Mouse (Mus musculus) CD4-positive helper T cell, adult 2 months (primary cell): ENCODE measurements at regions not wholly inside any gene's neighbourhood (a gene's known extent, or its start where the extent isn't known, plus 50 kb on each side); places are given as distances from the start of the nearest gene placed in this dataset.

ENCODE experiments used
- DNase-seq: peaks from one replicate; pipeline ENCODE4 v3.0.0-alpha.2; 2012; ENCODE audit warnings: low read depth, missing footprints, low spot score

DNA sequence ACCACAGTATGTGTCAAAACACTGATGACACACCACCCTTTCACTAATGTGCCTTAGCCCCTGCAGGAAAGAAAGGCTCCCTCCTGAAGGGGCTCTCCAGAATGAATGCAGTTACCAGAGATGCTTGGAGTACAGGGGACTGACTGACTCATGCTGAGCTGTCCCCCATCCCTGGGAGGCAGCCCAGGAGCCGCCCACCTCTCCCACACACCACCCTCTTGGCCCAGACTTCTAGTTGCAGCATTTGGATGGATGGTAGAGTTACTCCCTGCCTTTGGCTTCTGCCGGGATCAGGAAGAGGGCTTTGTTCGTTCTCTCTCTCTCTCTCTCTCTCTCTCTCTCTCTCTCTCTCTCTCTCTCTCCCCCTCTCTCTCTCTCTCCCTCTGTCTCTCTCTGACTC lies 53.4 kb upstream of the Jun start:
- peak; percentile 12 for DNase-seq

DNA sequence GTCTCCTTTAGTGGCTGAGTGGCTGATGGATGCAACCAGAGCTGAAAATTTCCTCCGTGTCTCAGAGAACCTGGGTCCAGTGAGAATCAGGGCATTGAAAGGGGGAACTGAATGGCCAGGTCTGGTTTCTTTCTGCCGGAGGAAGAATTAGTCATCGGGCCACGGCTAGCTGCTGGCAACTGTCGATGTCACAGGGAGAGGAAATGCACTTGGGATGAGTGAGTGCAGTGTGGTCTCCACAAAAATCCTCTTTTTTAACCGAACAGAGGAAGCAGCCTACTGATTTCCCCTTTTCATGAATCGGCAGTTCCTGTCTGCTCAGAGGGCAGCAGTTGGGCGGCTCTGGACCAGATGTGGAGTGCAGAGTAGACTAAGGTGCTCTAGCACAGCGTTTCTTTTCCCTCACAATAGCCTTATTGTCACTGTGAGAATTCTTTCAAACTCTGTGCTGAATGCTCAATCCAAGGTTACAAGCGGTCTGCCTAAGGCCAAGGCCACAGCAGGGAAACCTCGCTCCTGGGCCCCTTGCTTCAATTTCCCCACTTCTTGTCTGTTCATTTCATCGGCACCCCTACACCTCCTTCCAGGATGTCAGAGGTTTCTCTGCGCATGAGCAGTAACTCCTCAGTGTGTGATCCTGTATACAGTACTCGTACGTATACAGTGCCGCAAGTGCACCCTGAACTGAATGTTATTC lies 54.1 kb upstream of the Jun start:
- peak; percentile 77 for DNase-seq

- peak; percentile 32 for DNase-seq
These were observed 55.1 kb upstream of the Jun start for GRCm38 (mm10) chr4:95106881-95107665.

DNA sequence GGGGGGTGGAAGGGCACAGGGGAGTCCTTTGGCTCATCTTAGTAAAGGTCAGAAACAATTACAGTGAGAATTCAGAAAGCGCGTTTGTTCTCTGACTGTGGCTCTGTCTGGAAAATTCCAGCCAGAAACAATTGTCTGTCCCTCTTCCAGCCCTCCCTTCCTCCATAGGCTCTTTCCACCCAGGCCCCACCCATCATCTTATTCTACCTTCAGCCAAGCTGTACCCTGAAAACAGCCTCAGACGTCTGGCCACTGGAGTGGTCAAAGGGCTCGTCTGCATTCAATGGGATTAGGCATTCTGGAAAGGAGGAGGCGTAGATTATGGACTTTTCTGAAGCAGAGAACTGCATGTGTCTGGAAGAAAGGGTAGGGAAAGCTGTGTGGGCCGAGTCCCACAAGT lies 56.8 kb upstream of the Jun start:
- DNase-seq, result no peak

GRCm38 (mm10) chr4:95110828-95111227 lies 58.8 kb upstream of the Jun start:
- no peak for DNase-seq

- peak; percentile 20 for DNase-seq
These were observed 65.2 kb upstream of the Jun start for GRCm38 (mm10) chr4:95117158-95117681.

DNA sequence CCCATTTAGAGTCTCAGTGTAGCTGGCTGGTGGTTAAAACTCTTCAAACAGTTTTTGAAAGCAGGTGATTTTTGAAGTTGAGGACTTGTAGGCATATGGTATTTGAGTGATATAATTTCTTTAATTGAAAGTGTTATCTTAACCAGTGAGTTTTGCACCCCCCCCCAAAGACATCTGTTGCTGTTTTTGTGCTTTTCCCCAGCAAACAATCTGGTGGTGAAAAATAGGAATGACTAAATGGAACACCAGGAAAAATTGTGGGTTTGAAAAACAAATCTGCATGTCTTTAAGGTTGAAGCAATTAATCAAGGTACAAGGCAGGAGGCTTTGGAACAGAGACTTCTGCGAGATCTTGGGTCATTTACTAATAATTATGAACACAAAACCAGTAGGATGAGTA lies 68.9 kb upstream of the Jun start:
- no peak for DNase-seq

- DNase-seq, result no peak
These were observed 73.3 kb upstream of the Jun start for GRCm38 (mm10) chr4:95125346-95125745.

DNA sequence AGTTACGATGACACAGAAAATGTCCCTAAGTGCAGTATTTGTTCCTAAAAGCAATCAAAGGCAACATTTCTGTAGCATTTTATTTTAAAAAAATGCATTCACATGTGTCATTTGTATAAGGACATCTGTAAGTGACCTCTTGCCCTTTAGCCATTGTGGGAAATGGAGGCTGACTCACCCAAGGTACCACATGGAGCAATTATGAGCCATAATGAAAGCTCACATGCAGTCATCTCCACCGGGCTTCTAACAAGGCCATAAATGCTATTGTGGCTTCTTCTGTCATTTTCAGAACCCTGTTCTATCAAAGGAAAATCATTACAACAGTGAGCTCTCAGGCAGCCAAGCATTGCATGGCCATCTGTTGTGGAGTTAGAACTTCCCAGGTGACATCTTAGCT lies 75.9 kb upstream of the Jun start:
- no peak for DNase-seq

DNA sequence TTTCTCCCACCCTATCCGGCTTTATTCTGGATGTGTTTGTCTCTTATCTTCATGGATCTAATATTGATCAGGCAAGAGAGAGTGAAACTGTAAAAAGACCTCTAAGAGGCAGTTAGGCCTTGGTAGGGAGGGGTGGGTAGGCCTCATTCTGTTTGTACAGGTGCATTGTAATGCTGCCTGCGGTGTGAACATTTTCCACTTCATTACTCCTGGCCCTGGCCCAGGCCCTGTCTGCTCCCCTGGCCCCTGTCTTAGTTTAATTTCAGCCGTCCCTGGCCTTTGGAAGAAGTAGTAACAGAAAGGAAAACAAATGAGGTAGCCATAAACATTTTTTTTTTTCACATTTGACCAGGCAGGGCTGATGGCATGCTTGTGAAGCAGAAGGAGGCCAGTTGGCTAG lies 81.8 kb upstream of the Jun start:
- no peak for DNase-seq

- no peak for DNase-seq
These were observed 82.6 kb upstream of the Jun start for GRCm38 (mm10) chr4:95134611-95135010.

DNA sequence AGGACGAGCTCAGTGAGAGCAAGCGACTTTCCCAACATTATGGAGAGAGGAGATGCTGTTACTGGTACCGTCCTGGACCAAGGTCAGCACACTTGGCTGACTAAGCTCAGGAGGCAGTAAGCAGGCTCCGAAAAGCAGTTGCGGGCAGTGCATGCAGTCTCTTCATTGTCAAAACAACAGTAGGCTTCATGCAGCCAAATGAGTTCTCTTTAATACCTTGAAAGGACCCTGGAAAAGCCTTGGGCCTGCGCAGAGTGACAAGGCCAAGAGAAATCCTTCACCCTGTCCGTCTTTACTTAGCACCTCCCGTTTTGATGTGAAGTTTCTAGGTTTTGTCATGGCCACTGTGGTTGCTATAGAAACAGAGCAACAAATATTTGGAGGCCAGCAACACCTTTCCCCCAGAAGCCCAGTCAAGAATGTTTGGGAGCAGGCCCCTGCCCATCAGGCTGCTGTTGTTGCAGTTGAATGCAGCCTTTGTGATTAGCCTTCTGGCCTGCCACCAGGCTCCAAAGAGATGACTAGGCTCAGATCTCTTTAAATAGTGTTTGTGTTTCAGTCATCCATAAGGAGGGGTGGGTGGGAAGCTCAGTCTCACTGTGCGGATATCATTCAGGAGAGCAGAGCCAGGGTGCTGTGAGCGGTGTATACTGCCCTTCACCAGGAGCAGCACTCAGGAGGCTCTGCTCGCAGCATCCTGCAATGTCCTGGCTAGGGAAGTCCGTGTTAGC lies 85.6 kb upstream of the Jun start:
- no peak for DNase-seq

DNA sequence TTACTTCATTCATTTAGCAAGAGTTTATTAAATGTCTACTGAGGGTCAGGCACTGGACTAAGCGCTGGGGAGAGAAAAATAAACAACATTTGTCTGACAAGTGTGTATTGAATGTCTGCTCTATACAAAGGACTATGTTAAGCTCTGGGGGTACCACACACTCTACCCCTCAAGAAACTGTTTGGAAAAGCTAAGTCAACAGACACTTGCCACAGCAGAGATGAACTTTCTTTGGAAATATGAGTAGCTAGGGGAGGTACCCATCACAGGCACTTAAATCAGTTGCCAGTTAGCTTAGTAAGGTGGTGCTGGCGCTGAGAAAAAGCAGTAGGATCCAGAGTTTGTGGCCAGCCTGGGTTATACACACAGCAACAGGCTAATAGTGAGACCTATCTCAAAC lies 86.7 kb upstream of the Jun start:
- no peak for DNase-seq

- no peak for DNase-seq
These were observed 89.2 kb upstream of the Jun start for GRCm38 (mm10) chr4:95141253-95141652.

DNA sequence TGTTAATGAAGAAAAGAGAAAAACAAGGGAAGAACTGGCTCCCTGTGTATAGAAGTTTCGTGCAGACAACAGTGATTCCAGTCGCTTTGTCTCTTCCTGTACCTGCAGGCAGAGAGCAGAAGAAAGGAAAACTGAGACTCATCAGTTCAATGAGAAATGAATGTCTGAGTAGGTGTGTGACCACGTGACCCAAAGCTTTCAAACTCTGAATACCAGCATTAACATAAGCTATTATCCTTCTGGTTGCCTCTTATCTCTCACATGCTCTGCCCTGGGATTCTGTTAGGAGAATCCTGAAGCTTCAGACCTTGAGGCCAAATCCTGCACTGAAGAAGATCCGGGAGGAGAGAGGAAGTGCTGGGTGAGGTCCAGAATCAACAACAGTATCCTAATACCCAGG lies 91.1 kb upstream of the Jun start:
- no peak for DNase-seq

GRCm38 (mm10) chr4:95143668-95144067 lies 91.6 kb upstream of the Jun start:
- no peak for DNase-seq

- DNase-seq, result no peak
These were observed 92.4 kb upstream of the Jun start for GRCm38 (mm10) chr4:95144440-95144839.

DNA sequence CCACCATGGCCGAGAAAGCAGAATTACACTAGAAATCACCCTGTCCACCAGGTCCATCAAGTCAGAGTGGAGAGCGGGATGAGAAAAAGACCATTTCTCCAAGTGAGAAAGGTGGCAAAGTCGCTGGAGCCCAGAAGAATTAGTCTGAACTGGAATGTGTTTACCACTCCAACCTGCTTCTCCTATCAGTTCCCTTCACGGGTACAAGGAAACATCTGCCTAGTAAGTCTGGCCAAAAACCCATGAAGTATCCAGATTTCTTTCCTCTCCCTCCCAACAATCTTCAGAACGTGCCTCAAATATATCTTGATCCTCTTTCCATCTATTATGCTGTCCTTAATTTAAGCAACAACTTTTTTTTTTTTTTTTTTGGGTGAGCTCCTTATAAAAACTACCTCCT lies 94.2 kb upstream of the Jun start:
- no peak for DNase-seq

DNA sequence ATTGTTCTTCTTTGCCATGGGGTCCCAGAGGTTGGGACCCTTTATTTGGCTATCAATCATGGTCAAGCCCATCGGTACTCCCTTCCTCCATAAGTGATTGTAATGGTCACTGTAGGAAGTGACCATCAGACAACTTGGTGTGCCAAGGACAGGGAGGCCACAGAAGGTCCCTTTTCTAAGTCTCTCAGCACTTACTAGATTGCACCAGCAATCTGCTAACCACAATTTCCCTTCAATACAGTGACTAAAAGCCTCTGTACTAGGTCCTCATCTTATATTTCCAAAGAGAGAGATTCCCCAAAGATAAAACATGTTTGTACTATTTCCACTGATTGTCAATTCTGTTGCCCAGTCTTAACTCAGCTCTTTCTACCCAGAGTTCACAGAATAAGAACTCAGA lies 96.6 kb upstream of the Jun start:
- DNase-seq, result no peak

DNA sequence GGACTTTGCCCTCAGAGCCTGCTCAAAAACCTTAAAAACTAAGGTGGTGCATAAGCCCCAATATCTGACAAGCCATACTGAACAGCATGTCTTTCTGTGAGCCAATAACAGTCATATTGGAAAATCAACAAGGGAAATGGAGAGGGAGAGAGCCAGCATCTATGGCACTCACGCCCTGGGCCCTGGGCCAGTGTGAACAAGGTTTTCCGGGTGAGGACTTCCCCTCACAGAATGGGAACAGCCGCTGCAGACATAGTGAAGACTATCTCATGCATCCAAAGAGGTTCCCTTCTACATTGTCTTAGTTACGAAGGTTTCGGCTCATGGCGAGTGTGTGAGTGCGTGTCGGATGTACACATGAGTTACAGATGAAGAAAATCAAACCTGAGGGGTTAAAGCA lies 99.7 kb upstream of the Jun start:
- DNase-seq, result no peak

DNA sequence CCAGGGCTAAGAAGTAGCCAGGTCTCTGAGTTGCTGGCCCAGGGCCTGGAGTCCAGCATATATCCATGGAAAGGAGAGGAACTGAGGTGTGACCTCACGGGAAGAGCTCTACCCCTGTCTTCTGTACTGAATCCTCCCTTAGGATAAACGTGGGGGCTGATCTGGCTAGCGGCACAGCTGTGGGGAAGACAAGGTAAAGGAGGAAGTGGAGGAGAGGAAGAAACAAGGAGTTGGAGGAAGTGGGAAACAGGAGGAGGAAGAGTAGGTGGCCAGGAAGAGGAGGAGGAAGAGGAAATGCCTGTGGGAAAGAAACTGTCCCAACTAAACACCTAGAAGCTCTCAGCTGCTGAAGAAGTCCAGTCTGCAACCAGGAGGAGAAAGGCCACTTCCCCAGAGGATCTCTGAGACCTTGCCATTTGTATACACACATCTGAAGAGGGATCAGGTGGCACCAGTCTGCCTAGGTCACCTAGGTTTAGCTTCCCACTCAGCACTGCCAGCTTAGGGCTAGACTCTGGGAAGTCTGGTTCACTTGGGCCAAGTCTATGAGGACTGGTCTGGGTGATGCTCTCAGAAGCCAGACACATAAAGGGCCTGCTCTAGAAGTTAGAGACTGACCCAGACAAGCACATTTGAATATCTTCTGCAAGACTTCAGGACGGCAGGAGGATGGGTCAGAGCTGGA lies 100.6 kb upstream of the Jun start:
- DNase-seq, result no peak

GRCm38 (mm10) chr4:95153737-95154287 lies 101.8 kb upstream of the Jun start:
- no peak for DNase-seq
